Mouse (Mus musculus): ENCODE measurements around the gene Wdhd1. TPM values are rescaled to one million over a fixed set of nuclear protein-coding genes. Genes with fewer than 3 reads are reported as not detected.

Gene Wdhd1
- polyA plus RNA-seq, 2 experiments, result 33.8 to 34.9 TPM

DNA sequence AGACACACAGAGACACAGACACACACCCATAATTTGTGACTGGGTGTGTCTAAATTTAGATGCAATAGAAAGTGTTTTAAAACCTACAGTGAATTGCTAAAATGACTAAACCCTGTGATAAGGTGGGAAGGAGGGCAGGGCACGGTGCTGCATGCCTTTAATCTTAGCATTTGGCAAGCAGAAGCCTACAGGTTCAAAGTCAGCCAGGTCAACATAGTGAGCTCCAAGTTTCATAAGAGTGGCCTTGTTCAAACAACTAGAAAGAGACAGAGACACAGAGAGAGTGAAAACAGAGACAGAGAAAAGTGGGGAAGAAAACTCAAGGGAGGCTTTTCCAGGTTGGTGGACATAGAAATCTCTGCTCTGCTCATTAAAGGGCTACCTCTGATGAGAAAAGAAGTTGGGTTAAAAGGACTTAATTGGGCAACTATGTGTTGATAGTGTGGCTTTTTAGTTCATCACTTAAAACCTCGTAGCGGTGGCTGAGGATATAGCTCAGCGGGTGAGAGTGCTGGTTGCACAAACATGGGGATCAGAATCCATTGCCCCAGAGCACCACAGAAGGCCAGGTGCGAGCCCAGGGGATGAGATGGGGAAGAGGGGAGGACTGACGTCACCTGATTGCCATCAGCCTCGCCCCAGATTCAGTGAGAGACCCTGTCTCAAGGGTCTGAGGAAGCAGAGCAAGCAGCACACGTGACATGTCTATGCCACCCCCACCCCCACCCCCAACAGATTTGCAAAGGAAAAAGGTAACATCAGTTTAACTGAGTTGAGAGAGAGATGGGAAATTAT lies 56.2 kb downstream of the Wdhd1 start:
- Histone ChIP-seq H3K4me1 (replicated peaks; ENCODE audit: control insufficient read depth in 2 of 2, insufficient read depth in 2 of 2, low read length in 1 of 2) (peaks cover 1 to 4% of the 10 kb centered on the region in 2 experiments; a peak in 1 of 4 replicates), H3K4me2 (ENCODE audit: low read depth) (no peak overlapping the region), H3K9me3 (ENCODE audit: control insufficient read depth, low read length) (no peaks in the 10 kb centered on the region), H3K27me3 (ENCODE audit: control insufficient read depth, insufficient read depth, low read length) (no peaks in the 10 kb centered on the region), H3K4me3 (ENCODE audit: insufficient read depth in 1 of 2, low read depth in 2 of 2, low read length in 2 of 2) (no peak overlapping the region), H3K9ac (replicated peaks) (no peak overlapping the region), H3K27ac (no peak overlapping the region), H3K36me3 (replicated peaks; ENCODE audit: control insufficient read depth, insufficient read depth, low read depth) (no peaks in the 10 kb centered on the region)
- ATAC-seq (ENCODE audit: insufficient read depth) (no peak), DNase-seq (ENCODE audit: low read depth in 3 of 3, low spot score in 3 of 3) (no peak)
- 59% methylated on average over 8 of the region's 8 CpGs for WGBS (ENCODE audit: insufficient replicate concordance)
- TF ChIP-seq EP300 (IDR thresholded peaks at IDR 0.05; ENCODE audit: low read depth) (no peak), CTCF (IDR thresholded peaks at IDR 0.05; ENCODE audit: low read depth) (no peak)

GRCm38 (mm10) chr14:47218766-47219606 lies 57.7 kb downstream of the Wdhd1 start:
- Histone ChIP-seq H3K4me1 (replicated peaks; ENCODE audit: control insufficient read depth in 2 of 2, insufficient read depth in 2 of 2, low read length in 1 of 2) (peaks cover 1 to 4% of the 10 kb centered on the region in 2 experiments; a peak in 1 of 4 replicates), H3K36me3 (replicated peaks; ENCODE audit: control insufficient read depth, insufficient read depth, low read depth) (no peaks in the 10 kb centered on the region), H3K9me3 (ENCODE audit: control insufficient read depth, low read length) (no peaks in the 10 kb centered on the region), H3K4me3 (ENCODE audit: insufficient read depth in 1 of 2, low read depth in 2 of 2, low read length in 2 of 2) (no peak overlapping the region), H3K27me3 (ENCODE audit: control insufficient read depth, insufficient read depth, low read length) (no peaks in the 10 kb centered on the region; the same call in 1 of the 2 replicates), H3K27ac (no peak overlapping the region), H3K4me2 (ENCODE audit: low read depth) (no peak overlapping the region), H3K9ac (replicated peaks) (no peak overlapping the region)
- TF ChIP-seq CTCF (IDR thresholded peaks at IDR 0.05; ENCODE audit: low read depth), result no peak
- no peak for TF ChIP-seq EP300 (IDR thresholded peaks at IDR 0.05; ENCODE audit: low read depth)
- WGBS (ENCODE audit: insufficient replicate concordance), result 73% methylated on average over 9 of the region's 9 CpGs
- DNase-seq (ENCODE audit: low read depth in 3 of 3, low spot score in 3 of 3) (no peak), ATAC-seq (ENCODE audit: insufficient read depth) (no peak)

- TF ChIP-seq CTCF (IDR thresholded peaks at IDR 0.05; ENCODE audit: low read depth) (no peak), EP300 (IDR thresholded peaks at IDR 0.05; ENCODE audit: low read depth) (no peak)
- Histone ChIP-seq H3K4me3 (ENCODE audit: insufficient read depth in 1 of 2, low read depth in 2 of 2, low read length in 2 of 2) (no peak overlapping the region), H3K36me3 (replicated peaks; ENCODE audit: control insufficient read depth, insufficient read depth, low read depth) (no peaks in the 10 kb centered on the region), H3K4me1 (replicated peaks; ENCODE audit: control insufficient read depth in 2 of 2, insufficient read depth in 2 of 2, low read length in 1 of 2) (peaks cover 0 to 4% of the 10 kb centered on the region in 2 experiments; a peak in 1 of 4 replicates), H3K9me3 (ENCODE audit: control insufficient read depth, low read length) (no peaks in the 10 kb centered on the region), H3K9ac (replicated peaks) (no peak overlapping the region), H3K27ac (no peak overlapping the region), H3K4me2 (ENCODE audit: low read depth) (no peak overlapping the region), H3K27me3 (ENCODE audit: control insufficient read depth, insufficient read depth, low read length) (no peaks in the 10 kb centered on the region; the same call in 1 of the 2 replicates)
- no peak for ATAC-seq (ENCODE audit: insufficient read depth)
- no peak for DNase-seq (ENCODE audit: low read depth in 3 of 3, low spot score in 3 of 3)
- 63% methylated on average over 2 of the region's 2 CpGs for WGBS (ENCODE audit: insufficient replicate concordance)
These were observed 60.1 kb downstream of the Wdhd1 start for GRCm38 (mm10) chr14:47216541-47216940.

DNA sequence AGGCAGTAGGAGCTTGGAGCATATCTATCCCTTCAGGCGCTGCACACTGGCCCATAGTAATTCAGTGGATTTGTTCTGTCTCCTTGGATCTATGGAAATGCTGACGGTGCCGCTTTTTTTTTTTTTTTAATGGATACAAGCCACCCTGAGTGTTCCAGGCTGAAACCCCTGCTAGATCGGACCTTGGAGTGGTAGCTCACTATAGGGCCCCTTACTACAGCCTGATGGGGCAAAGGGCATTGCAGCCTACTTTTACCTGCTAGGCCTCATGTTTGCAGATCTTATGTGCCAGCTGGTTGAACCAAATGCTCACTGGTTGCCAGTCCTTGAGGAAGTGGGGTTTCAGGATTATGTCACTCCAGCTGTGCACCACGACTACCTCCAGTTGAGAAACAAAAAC lies 62.3 kb downstream of the Wdhd1 start:
- TF ChIP-seq CTCF (IDR thresholded peaks at IDR 0.05; ENCODE audit: low read depth) (no peak), EP300 (IDR thresholded peaks at IDR 0.05; ENCODE audit: low read depth) (no peak)
- ATAC-seq (ENCODE audit: insufficient read depth) (no peak), DNase-seq (ENCODE audit: low read depth in 3 of 3, low spot score in 3 of 3) (no peak)
- WGBS (ENCODE audit: insufficient replicate concordance), result 61% methylated on average over 5 of the region's 5 CpGs
- Histone ChIP-seq H3K9ac (replicated peaks) (no peak overlapping the region), H3K4me3 (ENCODE audit: insufficient read depth in 1 of 2, low read depth in 2 of 2, low read length in 2 of 2) (no peak overlapping the region), H3K4me1 (replicated peaks; ENCODE audit: control insufficient read depth in 2 of 2, insufficient read depth in 2 of 2, low read length in 1 of 2) (0 out of 4 replicates have a peak, but pooled peaks cover 0 to 4% of the 10 kb centered on the region in 2 experiments), H3K27ac (no peak overlapping the region), H3K27me3 (ENCODE audit: control insufficient read depth, insufficient read depth, low read length) (no peaks in the 10 kb centered on the region; the same call in 1 of the 2 replicates), H3K4me2 (ENCODE audit: low read depth) (no peak overlapping the region), H3K9me3 (ENCODE audit: control insufficient read depth, low read length) (no peaks in the 10 kb centered on the region), H3K36me3 (replicated peaks; ENCODE audit: control insufficient read depth, insufficient read depth, low read depth) (no peaks in the 10 kb centered on the region)

DNA sequence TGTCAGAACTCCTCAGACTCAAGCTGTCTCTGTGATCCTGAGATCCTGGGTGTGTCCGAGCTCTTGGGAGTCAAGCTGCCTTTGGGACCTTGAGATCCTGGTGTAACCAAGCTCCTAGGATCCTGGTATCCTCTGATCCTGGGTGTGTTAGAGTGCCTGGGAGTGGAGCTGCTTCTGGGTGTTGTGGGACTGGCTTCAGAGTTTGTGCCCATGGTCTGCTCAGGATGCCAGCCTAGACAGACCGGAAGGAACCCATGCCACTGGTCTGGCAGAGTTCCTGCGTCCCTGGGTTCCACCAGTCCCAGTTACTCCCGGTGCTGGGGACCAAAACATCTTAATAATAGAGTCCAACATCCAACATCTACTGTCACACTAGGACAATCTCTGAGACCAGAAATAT lies 63.4 kb downstream of the Wdhd1 start:
- Histone ChIP-seq H3K9me3 (ENCODE audit: control insufficient read depth, low read length) (no peaks in the 10 kb centered on the region), H3K4me1 (replicated peaks; ENCODE audit: control insufficient read depth in 2 of 2, insufficient read depth in 2 of 2, low read length in 1 of 2) (no peaks in the 10 kb centered on the region), H3K4me2 (ENCODE audit: low read depth) (no peak overlapping the region), H3K27ac (no peak overlapping the region), H3K27me3 (ENCODE audit: control insufficient read depth, insufficient read depth, low read length) (no peaks in the 10 kb centered on the region; the same call in 1 of the 2 replicates), H3K36me3 (replicated peaks; ENCODE audit: control insufficient read depth, insufficient read depth, low read depth) (no peaks in the 10 kb centered on the region), H3K9ac (replicated peaks) (no peak overlapping the region), H3K4me3 (ENCODE audit: insufficient read depth in 1 of 2, low read depth in 2 of 2, low read length in 2 of 2) (no peak overlapping the region)
- no peak for ATAC-seq (ENCODE audit: insufficient read depth)
- TF ChIP-seq EP300 (IDR thresholded peaks at IDR 0.05; ENCODE audit: low read depth) (no peak), CTCF (IDR thresholded peaks at IDR 0.05; ENCODE audit: low read depth) (no peak)
- WGBS (ENCODE audit: insufficient replicate concordance), result 58% methylated on average over 4 of the region's 4 CpGs
- DNase-seq (ENCODE audit: low read depth in 3 of 3, low spot score in 3 of 3), result no peak

Data from liver, embryonic 14.5 days (tissue).